In the genomic region with DNA sequence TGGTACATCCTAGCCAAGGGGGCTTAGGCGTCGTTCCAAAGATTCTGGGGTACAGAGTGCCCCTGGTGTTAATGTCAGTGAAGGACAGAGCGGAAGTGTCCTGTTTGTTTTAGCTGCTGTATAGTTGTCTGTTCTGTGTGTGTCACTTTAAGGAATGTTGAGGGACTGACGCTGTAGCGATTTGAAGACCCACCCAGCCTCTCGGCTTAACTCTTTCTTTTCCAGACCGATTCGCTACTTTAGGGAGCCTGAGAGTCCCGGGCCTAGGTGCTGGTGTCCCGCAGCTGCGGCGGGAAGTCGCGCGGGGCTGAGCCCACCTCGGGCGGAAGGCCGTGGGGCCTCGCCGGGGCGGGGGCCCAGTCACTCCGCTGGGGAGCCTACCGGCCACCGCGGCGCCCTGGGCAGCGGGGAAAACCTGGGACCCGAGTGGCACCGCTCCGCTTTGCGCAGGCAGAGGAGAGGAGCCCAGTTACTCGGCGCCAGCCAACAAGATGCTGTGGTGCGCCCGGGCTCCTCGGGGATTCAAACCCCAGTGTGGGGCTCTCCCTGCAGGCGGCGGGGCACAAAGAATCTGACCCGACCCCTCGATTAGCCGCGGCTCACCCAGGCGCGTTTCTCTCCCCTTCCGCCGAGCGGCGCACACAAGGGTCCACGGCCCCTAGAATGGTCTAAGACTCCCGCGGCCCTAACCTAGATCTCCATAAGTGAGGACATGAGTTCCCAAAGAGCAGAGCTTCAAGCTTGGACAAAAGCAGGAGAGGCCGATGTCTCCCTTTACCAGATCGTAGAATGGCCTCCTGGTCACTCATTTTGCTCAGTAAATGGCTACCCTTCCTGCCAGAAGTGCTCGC, we compare ENCODE assay signal across 8 mouse cellular contexts. TPM values are rescaled to one million over a fixed set of nuclear protein-coding genes. Genes with fewer than 3 reads are reported as not detected.
DNase-seq lines count a peak whose midpoint lies in the region; ATAC-seq and TF ChIP-seq lines count a peak whose summit lies in the region.

No protein-coding gene starts in this region.

- peak; percentile 30; the same call in 1 of the 2 replicates for TF ChIP-seq POLR2A in brain, embryonic 14.5 days (IDR thresholded peaks at IDR 0.05; ENCODE audit: borderline replicate concordance, extremely low read depth, insufficient read depth, insufficient read length, poor library complexity, severe bottlenecking)

- TF ChIP-seq EP300 in liver, embryonic 14.5 days (IDR thresholded peaks at IDR 0.05; ENCODE audit: low read depth), result no peak

- H3K4me3 ChIP-seq in forebrain, embryonic 12.5 days (replicated peaks), result peak overlapping the region; percentile 60
- peak overlapping the region; percentile 77 for H3K4me3 ChIP-seq in heart, embryonic 16.5 days (ENCODE audit: low read length)
- peak overlapping the region; percentile 56 to 65 for H3K4me3 ChIP-seq in liver, embryonic 14.5 days (ENCODE audit: insufficient read depth in 1 of 2, low read depth in 2 of 2, low read length in 2 of 2)
- peak overlapping the region; percentile 77 for H3K4me3 ChIP-seq in stomach, embryonic 15.5 days (replicated peaks)

- peak overlapping the region; percentile 58 for H3K4me2 ChIP-seq in forebrain, embryonic 12.5 days
- H3K4me2 ChIP-seq in heart, embryonic 16.5 days (ENCODE audit: low read depth, low read length), result peak overlapping the region; percentile 61
- H3K4me2 ChIP-seq in liver, embryonic 14.5 days (ENCODE audit: low read depth), result peak overlapping the region; percentile 74
- peak overlapping the region; percentile 73 for H3K4me2 ChIP-seq in stomach, embryonic 15.5 days

- peak; percentile 60 for DNase-seq in CD4-positive, CD25-positive, alpha-beta regulatory T cell, adult 2 months (ENCODE audit: low read depth, low spot score)
- DNase-seq in brain, embryonic 14.5 days (ENCODE audit: low read depth), result peak; percentile 95
- DNase-seq in kidney, postnatal 25 days, result peak; percentile 70 to 83
- DNase-seq in liver, embryonic 14.5 days (ENCODE audit: low read depth in 3 of 3, low spot score in 3 of 3), result peak in 1 of 3 experiments; percentile 54
- DNase-seq in neural tube, embryonic 10.5 days (ENCODE audit: extremely low spot score, low spot score), result peak; percentile 80

- H3K4me1 ChIP-seq in forebrain, embryonic 12.5 days, result peaks cover 16% of the 10 kb centered on the region
- peaks cover 20% of the 10 kb centered on the region for H3K4me1 ChIP-seq in heart, embryonic 16.5 days (ENCODE audit: control insufficient read depth, insufficient read depth, low read length)
- peaks cover 5 to 11% of the 10 kb centered on the region in 2 experiments; a peak in 3 of 4 replicates for H3K4me1 ChIP-seq in liver, embryonic 14.5 days (replicated peaks; ENCODE audit: control insufficient read depth in 2 of 2, insufficient read depth in 2 of 2, low read length in 1 of 2)
- H3K4me1 ChIP-seq in stomach, embryonic 15.5 days, result peaks cover 13% of the 10 kb centered on the region

- peak overlapping the region; percentile 79 for H3K9ac ChIP-seq in forebrain, embryonic 12.5 days
- H3K9ac ChIP-seq in heart, embryonic 16.5 days (ENCODE audit: low read length), result peak overlapping the region; percentile 94
- peak overlapping the region; percentile 66 for H3K9ac ChIP-seq in liver, embryonic 14.5 days (replicated peaks)
- peak overlapping the region; percentile 92 for H3K9ac ChIP-seq in stomach, embryonic 15.5 days

- no peaks in the 10 kb centered on the region for H3K9me3 ChIP-seq in forebrain, embryonic 12.5 days
- no peaks in the 10 kb centered on the region for H3K9me3 ChIP-seq in heart, embryonic 16.5 days (replicated peaks; ENCODE audit: control insufficient read depth, low read length)
- H3K9me3 ChIP-seq in liver, embryonic 14.5 days (ENCODE audit: control insufficient read depth, low read length), result no peaks in the 10 kb centered on the region
- no peaks in the 10 kb centered on the region for H3K9me3 ChIP-seq in stomach, embryonic 15.5 days

- peak; percentile 11; the same call in 1 of the 2 replicates for TF ChIP-seq CTCF in brain, embryonic 14.5 days (IDR thresholded peaks at IDR 0.05; ENCODE audit: borderline replicate concordance, extremely low read depth, insufficient read depth, insufficient read length)
- TF ChIP-seq CTCF in liver, embryonic 14.5 days (IDR thresholded peaks at IDR 0.05; ENCODE audit: low read depth), result peak; percentile 36

- no peaks in the 10 kb centered on the region for H3K27me3 ChIP-seq in forebrain, embryonic 12.5 days
- H3K27me3 ChIP-seq in heart, embryonic 16.5 days (ENCODE audit: control insufficient read depth, insufficient read depth, low read length), result no peaks in the 10 kb centered on the region
- no peaks in the 10 kb centered on the region for H3K27me3 ChIP-seq in liver, embryonic 14.5 days (ENCODE audit: control insufficient read depth, insufficient read depth, low read length)
- H3K27me3 ChIP-seq in stomach, embryonic 15.5 days (replicated peaks), result no peaks in the 10 kb centered on the region

- H3K36me3 ChIP-seq in forebrain, embryonic 12.5 days (replicated peaks), result no peaks in the 10 kb centered on the region
- H3K36me3 ChIP-seq in heart, embryonic 16.5 days (ENCODE audit: control insufficient read depth, insufficient read depth), result no peaks in the 10 kb centered on the region
- no peaks in the 10 kb centered on the region for H3K36me3 ChIP-seq in liver, embryonic 14.5 days (replicated peaks; ENCODE audit: control insufficient read depth, insufficient read depth, low read depth)
- H3K36me3 ChIP-seq in stomach, embryonic 15.5 days, result no peaks in the 10 kb centered on the region

- under 1% methylated on average over 46 of the region's 54 CpGs for WGBS in forebrain, embryonic 12.5 days
- under 1% methylated on average over 54 of the region's 54 CpGs for WGBS in heart, embryonic 16.5 days
- WGBS in liver, embryonic 14.5 days (ENCODE audit: insufficient replicate concordance), result under 1% methylated on average over 50 of the region's 54 CpGs
- under 1% methylated on average over 54 of the region's 54 CpGs for WGBS in stomach, embryonic 15.5 days

- peak overlapping the region; percentile 87 for H3K27ac ChIP-seq in forebrain, embryonic 12.5 days
- peak overlapping the region; percentile 98 for H3K27ac ChIP-seq in heart, embryonic 16.5 days (ENCODE audit: low read length)
- no peak overlapping the region for H3K27ac ChIP-seq in liver, embryonic 14.5 days
- H3K27ac ChIP-seq in stomach, embryonic 15.5 days, result peak overlapping the region; percentile 96

- peak; percentile 79 for ATAC-seq in forebrain, embryonic 12.5 days (ENCODE audit: low FRiP score)
- peak; percentile 86 for ATAC-seq in heart, embryonic 16.5 days (replicated peaks; ENCODE audit: extremely low read depth, insufficient read depth, low FRiP score)
- ATAC-seq in liver, embryonic 14.5 days (ENCODE audit: insufficient read depth), result peak; percentile 58
- ATAC-seq in stomach, embryonic 15.5 days (ENCODE audit: insufficient read depth, low FRiP score, low read depth), result peak; percentile 81

RNA-seq across cellular contexts. Expression of a gene that starts 3.0 kb away (rescaled TPM):
- polyA plus RNA-seq in brain, embryonic 14.5 days (2012; rRNA removed), result 1.0 and 1.5 TPM in 2 replicates
- 1.7 and 1.9 TPM in 2 replicates for polyA plus RNA-seq in forebrain, embryonic 12.5 days (2016; fragmentation: Nextera tagmentation; extraction: Ambion mirVana)
- 4.3 and 4.9 TPM in 2 replicates for polyA plus RNA-seq in heart, embryonic 16.5 days (2015; fragmentation: Nextera tagmentation; extraction: Ambion mirVana)
- 0.28 and 0.50 TPM in 2 replicates for polyA plus RNA-seq in liver, embryonic 14.5 days (2012; rRNA removed)
- 0.48 and 0.51 TPM in 2 replicates for polyA plus RNA-seq in liver, embryonic 14.5 days (2014; fragmentation: Nextera tagmentation; extraction: Ambion mirVana)
- polyA plus RNA-seq in stomach, embryonic 15.5 days (2015; fragmentation: Nextera tagmentation; extraction: Ambion mirVana), result 5.1 and 5.9 TPM in 2 replicates

RNA-seq across cellular contexts. Expression of a gene that starts 34.5 kb away (rescaled TPM):
- polyA plus RNA-seq in brain, embryonic 14.5 days (2012; rRNA removed), result 12.1 and 14.4 TPM in 2 replicates
- polyA plus RNA-seq in forebrain, embryonic 12.5 days (2016; fragmentation: Nextera tagmentation; extraction: Ambion mirVana), result 15.0 and 16.2 TPM in 2 replicates
- 10.9 and 13.2 TPM in 2 replicates for polyA plus RNA-seq in heart, embryonic 16.5 days (2015; fragmentation: Nextera tagmentation; extraction: Ambion mirVana)
- polyA plus RNA-seq in liver, embryonic 14.5 days (2012; rRNA removed), result 2.0 and 3.6 TPM in 2 replicates
- 6.3 and 7.6 TPM in 2 replicates for polyA plus RNA-seq in liver, embryonic 14.5 days (2014; fragmentation: Nextera tagmentation; extraction: Ambion mirVana)
- 16.0 and 16.3 TPM in 2 replicates for polyA plus RNA-seq in stomach, embryonic 15.5 days (2015; fragmentation: Nextera tagmentation; extraction: Ambion mirVana)

RNA-seq across cellular contexts. Expression of a gene that starts 43.5 kb away (rescaled TPM):
- 3.6 and 4.1 TPM in 2 replicates for polyA plus RNA-seq in brain, embryonic 14.5 days (2012; rRNA removed)
- polyA plus RNA-seq in forebrain, embryonic 12.5 days (2016; fragmentation: Nextera tagmentation; extraction: Ambion mirVana), result 8.6 and 9.2 TPM in 2 replicates
- polyA plus RNA-seq in heart, embryonic 16.5 days (2015; fragmentation: Nextera tagmentation; extraction: Ambion mirVana), result 5.6 and 6.9 TPM in 2 replicates
- polyA plus RNA-seq in liver, embryonic 14.5 days (2012; rRNA removed), result 0.68 and 1.4 TPM in 2 replicates
- polyA plus RNA-seq in liver, embryonic 14.5 days (2014; fragmentation: Nextera tagmentation; extraction: Ambion mirVana), result 2.5 and 2.6 TPM in 2 replicates
- 13.4 and 13.5 TPM in 2 replicates for polyA plus RNA-seq in stomach, embryonic 15.5 days (2015; fragmentation: Nextera tagmentation; extraction: Ambion mirVana)
